Mouse (Mus musculus) liver, embryonic 14.5 days (tissue): ENCODE measurements around the gene Get4.

ENCODE experiments used
- CTCF ChIP-seq: IDR thresholded peaks from 2 replicates; pipeline ENCODE4 v1.5.1; 2016; ENCODE audit warnings: antibody characterized with exemption, low read depth, control low read depth
- EP300 ChIP-seq: IDR thresholded peaks from 2 replicates; pipeline ENCODE4 v1.6.1; 2016; ENCODE audit warnings: antibody characterized with exemption, low read depth

- TF ChIP-seq CTCF: no peak
- TF ChIP-seq EP300: no peak
These were observed 24.5 kb upstream of the Get4 start for GRCm38 (mm10) chr5:139227645-139228044.
